Mouse (Mus musculus) cerebellum, adult 9-10 months (tissue): ENCODE measurements around the gene Nt5c2.

Source experiments
- DNase-seq: peaks from one replicate; pipeline ENCODE4 v3.0.0; 2022

Nt5c2 gene

DNA sequence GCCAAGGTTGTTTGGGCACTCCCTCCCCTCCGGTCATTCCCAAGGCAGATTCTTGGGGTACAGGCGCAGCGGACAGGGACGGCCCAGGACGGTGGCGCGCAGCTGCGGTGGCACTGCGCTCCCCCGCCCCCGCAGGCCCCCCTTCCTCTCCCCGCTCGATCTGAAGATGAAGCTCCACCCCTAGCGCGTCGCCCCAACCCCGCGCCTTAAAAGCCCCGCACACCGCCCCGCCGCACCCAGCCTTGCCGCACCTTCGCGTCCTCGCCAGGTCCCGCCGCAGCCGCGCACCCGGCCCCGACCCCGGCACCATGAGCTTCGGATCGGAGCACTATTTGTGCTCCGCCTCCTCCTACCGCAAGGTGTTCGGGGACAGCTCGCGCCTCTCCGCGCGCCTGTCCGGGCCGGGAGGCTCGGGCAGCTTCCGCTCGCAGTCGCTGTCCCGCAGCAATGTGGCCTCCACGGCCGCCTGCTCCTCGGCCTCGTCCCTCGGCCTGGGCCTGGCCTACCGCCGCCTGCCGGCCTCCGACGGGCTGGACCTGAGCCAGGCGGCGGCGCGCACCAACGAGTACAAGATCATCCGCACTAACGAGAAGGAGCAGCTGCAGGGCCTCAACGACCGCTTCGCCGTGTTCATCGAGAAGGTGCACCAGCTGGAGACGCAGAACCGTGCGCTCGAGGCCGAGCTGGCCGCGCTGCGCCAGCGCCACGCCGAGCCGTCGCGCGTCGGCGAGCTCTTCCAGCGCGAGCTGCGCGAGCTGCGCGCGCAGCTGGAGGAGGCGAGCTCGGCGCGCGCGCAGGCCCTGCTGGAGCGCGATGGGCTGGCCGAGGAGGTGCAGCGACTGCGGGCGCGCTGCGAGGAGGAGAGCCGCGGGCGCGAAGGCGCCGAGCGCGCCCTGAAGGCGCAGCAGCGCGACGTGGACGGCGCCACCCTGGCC lies at the start of gene Nt5c2, which contains the start of gene Ina:
Gene Nt5c2 (minus strand): TSS at position 707 of the 935 bp plus-strand sequence.
Gene Ina (plus strand): TSS at position 252 of the 935 bp plus-strand sequence.
- DNase-seq, result peak; percentile 84

DNA sequence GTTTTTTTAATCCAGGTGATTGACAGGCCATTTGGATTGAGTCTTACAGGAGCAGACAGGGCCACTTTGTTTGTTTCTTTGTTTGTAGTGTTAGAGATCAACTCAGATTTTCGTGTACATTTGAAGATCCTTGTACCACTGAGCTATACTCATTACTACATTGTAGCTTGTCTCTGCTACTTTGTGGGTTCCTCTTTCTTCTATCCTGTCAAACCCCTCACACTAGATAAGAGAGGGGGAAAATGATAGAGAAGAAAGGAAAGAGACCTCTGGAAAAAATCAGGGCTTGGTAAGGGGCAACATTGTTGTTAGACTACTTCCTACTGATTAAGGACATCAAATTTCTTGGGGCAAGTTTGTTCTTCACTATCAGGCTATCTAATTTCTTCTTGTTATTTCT lies 42.7 kb upstream of the Nt5c2 start:
- no peak for DNase-seq

GRCm38 (mm10) chr19:47053471-47053870 lies 38.5 kb upstream of the Nt5c2 start:
- no peak for DNase-seq

DNA sequence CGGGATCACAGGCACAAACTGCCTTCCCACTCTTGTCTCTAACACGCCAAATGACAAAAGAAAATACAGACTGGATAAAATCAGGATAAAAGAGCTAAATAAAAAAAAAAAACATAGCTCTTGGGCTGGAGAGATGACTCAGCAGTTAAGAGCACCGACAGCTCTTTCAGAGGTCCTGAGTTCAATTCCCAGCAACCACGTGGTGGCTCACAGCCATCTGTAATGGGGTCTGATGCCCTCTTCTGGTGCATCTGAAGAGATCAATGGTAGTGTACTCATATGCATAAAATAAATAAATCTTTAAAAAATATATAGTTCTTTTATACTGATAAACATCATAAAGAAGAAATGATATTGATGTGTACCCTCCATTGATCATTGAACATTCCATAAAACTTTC lies 38.0 kb upstream of the Nt5c2 start:
- DNase-seq, result no peak

DNA sequence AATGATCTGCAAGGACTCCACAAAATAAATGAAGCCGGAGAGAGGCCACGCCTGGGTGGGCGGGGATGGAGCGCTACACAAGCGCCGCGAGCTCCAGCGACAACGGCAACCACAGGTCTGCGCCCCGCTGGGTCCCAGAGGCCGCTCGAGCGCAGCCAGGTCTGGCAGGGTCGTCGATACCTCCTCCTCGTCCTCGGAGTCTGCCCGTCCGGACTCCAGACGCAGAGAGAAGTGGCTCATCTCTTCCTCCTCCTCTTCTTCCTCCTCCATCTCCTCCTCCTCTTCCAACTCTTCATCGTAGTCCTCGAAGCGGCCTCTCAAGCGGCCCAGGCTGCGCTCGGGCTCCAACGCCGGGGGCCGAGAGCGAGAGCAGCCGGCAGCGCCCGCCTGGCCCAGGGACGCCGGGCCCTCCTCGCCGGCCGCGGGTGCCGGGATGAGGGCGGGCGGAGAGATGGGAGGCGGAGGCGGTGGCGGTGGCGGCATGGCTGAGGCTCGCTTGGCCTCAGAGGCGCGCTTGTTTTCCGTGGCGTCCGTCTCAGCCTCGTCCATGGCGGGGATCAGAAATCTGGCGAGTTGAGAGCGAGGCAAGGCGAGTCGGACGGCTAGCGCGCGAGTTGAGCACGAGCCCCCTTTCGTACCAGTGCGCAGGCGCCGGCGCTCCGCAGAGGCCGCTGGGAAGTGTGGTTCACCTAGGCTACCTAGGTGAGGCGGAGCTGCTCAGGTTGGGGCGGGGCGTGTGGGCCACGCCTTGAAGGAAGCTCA lies 35.5 kb upstream of the Nt5c2 start, which contains the start of gene Pcgf6:
Gene Pcgf6 (minus strand): TSS at position 636 of the 762 bp plus-strand sequence.
- peak; percentile 86 for DNase-seq

- DNase-seq, result peak; percentile 47
Measured at GRCm38 (mm10) chr19:47049840-47050239, 34.9 kb upstream of the Nt5c2 start.

- no peak for DNase-seq
Measured at GRCm38 (mm10) chr19:47049061-47049460, 34.1 kb upstream of the Nt5c2 start.

- DNase-seq, result no peak
Measured at GRCm38 (mm10) chr19:47047236-47047833, 32.4 kb upstream of the Nt5c2 start.

DNA sequence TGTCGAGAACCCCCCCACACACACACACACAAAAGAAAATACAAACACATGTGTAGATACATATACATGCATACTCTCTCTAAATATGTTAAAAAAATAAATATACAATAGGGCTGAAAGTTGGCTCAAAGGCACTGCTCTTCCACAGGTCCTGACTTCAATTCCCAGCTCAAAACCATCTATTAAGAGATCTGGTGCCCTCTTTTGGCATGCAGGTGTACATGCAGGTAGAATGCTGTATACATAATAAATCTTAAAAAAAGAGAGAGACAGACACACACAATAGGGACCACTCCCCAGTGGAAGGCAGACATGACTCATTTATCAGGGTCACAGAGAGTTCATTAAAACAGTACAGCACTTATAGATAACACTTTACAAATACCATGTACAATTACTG lies 31.4 kb upstream of the Nt5c2 start:
- no peak for DNase-seq

DNA sequence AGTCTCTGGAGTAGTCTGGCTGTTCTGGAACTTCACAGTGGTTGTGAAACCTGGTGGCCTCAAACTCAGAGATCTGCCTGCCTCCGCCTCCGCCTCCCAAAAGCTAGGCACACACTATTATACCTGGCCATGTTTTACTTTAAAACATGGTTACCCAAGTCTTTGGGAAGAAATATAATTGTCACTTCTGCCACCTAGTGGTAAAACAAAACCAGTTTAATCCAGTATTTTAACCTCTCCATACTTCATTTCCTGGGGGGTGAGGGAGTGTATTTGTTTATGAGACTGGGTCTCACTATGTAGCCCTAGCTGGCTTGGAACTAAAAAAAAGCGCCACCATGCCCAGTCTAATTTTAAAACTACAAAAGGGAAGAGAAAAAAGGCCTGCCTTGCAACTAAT lies 28.7 kb upstream of the Nt5c2 start:
- no peak for DNase-seq

DNA sequence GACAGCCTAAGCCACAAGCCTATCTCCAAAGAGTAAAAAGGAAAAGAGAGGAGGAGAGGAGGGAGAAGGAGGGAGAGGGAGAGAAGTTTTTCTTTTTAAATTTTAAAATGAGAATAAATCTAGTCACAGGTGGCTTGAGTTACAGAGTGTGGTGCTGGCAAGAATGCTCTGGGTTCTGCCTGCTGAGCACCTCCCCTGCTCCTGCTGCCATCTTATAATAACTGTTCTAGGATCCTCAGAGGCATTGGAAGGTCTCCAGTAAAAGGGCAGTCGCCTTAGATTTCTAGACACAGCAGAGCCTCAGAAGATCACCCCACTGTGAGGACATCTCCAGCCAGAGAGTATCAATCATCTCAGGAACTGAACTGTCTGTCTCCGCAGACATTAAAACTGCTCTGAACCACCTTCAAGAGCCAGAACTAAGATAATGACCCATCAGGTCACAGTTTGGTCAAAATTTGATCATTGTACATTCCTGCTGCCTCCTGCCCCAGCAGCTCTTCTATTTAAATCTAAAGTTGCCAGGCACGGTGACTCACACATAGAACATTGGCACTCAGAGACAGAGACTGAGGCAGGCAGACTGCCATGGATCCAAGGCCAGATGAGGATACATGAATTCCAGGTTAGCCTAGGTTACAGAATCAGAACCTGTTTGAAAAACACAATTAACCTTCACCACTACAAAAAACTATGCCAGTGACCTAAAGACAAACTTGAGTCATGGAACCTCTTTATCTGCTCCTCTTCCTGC lies 25.9 kb upstream of the Nt5c2 start:
- no peak for DNase-seq

DNA sequence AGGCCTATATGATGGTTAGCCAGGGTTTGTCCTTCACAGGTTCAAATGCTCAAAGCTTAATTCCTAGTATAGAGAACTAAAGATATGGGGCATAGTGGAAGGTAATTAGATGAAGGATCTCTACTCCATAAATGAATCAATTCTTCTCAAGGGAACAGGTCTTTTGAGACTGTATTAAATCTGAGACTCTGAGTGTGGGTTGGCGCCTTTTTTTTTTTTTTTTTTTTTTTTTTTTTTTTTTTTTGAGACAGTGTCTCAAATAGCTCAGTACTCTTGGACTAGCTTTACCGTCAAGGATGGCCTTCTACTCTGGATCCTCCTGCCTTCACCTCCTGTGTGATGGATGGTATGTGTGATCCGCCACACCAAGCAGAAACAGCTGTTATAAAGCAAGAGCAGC lies 21.6 kb upstream of the Nt5c2 start:
- no peak for DNase-seq

DNA sequence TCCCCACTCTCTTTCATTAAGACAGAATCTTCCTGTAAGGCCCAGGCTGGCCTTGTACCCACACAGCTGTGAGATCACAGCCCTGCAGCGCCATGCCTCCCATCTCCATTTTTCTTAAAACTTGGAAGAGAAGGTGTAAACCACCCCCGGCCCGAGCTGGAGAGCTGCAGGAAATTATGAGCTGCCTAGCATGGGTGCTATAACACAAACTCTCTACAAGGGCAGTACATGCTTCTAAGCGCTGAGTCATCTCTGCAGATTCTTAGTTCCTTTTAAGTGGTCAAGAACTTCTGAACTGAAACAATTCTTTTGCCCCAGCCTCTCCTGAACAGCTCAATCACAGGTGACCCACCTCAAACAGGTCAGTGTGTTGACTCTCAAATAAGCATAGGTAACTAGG lies 20.0 kb upstream of the Nt5c2 start:
- no peak for DNase-seq

- DNase-seq, result no peak
Measured at GRCm38 (mm10) chr19:47031770-47032169, 16.8 kb upstream of the Nt5c2 start.

GRCm38 (mm10) chr19:47029796-47030195 lies 14.8 kb upstream of the Nt5c2 start:
- no peak for DNase-seq

DNA sequence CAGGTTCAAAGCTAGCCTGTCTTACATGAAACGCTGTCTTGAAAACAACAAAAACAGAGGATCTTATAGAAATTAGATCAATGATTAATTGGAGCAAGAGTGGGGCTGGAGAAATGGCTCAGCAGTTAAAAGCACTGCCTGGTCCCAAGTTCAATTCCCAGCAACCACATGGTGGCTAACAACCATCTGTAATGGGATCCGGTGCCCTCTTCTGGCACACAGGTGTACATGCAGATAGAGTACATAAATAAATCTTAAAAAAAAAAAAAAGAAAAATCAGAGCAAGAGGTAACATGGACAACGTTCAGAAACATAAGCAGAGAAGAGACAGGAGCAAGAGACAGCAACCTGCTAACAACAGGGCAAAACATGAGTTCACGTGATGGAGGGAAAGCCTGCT lies 11.6 kb upstream of the Nt5c2 start:
- no peak for DNase-seq

DNA sequence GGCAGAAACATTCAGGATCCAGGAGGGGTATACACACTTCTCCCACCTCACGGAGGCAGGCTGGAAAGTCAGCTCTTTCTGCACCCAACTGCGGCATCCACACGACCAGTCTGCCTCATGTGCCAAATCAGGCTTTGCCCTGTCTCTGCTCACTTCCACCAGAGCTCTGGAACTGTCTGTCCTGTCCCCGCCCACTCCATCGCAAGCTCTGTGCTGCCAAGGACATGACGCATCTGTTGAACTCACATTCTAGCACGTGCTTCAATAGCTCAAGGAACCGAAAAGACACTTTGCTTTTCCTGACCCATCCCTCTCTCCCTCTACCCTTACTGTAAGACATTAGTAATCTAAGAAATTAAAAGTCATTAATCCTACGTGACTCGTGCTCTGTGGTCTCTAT lies 10.0 kb upstream of the Nt5c2 start:
- no peak for DNase-seq

DNA sequence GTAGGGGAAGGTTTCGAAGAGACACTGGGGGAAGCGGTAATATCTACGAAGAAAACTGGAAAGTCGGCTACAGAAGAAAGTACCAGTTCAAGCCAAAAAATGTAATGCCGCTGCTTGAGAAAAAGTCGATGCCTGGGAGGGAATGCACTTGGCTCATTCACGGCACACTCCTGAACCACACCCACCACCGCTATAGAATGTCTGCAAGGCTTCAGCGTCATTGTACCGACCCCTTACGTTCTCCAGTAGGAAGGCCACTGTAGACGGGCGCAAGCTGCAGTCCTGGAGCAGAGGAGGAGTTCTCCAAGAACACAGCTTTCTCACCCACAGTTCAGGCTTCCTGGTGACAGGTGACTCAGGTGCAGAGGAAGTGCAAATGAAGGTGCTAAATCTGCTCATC lies 8.6 kb upstream of the Nt5c2 start:
- no peak for DNase-seq

DNA sequence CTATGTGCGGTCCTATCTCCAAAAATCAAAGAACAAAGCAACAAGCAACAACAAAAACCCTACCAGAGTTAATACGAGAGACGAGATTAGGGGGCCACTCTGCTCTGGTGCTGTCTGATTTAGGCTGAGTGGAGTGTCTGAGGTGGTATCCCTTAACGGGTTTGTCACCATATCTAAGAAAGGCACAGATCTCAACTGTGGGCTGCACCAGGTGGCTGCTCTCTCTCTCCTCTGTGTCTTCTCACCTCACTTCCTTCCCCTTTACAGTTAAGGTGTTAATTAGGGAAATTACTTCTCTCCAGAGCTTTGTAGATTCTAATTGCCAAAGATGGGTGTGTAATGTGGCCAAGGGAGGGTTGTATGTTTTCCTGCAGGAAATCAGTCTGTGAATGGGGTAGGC lies 7.8 kb upstream of the Nt5c2 start:
- DNase-seq, result no peak

GRCm38 (mm10) chr19:47019326-47019725 lies 4.4 kb upstream of the Nt5c2 start:
- DNase-seq, result no peak

- DNase-seq, result no peak
Measured at GRCm38 (mm10) chr19:47018330-47018729, 3.4 kb upstream of the Nt5c2 start.

- DNase-seq, result no peak
Measured at GRCm38 (mm10) chr19:47017831-47018230, 2.9 kb upstream of the Nt5c2 start.

DNA sequence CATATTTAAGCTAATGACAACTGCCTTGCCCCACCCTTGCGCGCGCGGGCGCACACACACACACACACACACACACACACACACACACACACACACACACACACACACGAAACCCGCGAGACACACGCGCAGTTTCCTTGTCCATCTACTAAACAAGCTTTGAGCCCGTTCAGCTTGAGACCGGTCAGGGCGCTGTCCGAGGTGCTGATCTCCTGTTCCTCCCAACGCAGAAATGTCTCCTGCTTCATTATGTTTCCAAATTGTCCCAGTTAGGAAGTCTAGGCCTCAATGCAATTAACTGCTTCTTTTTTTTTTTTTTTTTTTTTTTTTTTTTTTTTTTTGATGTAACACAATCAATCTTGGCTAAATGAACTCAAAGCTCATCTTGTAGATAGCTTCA lies 1.5 kb upstream of the Nt5c2 start:
- no peak for DNase-seq
